Mouse (Mus musculus) intestine, postnatal 0 days (tissue): ENCODE results near the gene Thnsl2. TPM values are rescaled to one million over a fixed set of nuclear protein-coding genes. Genes with fewer than 3 reads are reported as not detected.
A peak's percentile ranks its signal among the peaks of the same experiment; 100 is the strongest.

ENCODE experiments used
- ATAC-seq: fragments of 200-750 bp; cut with Nextera tagmentation; 2 replicates; pipeline ENCODE4 v1.8.0; 2017; ENCODE audit warnings: mild to moderate bottlenecking, moderate TSS enrichment, moderate library complexity
- H3K27ac ChIP-seq: fragments of 300-500 bp; sonication (generic); 2 replicates; pipeline ENCODE4 v1.5.1; 2014; ENCODE audit warnings: mild to moderate bottlenecking, low read depth, low read length, moderate library complexity
- H3K27me3 ChIP-seq: fragments of 300-500 bp; sonication (generic); replicated peaks from 2 replicates; pipeline ENCODE4 v1.6.1; 2014; ENCODE audit warnings: low read length, mixed read lengths; ENCODE audit not compliant: control insufficient read depth, insufficient read depth
- H3K36me3 ChIP-seq: fragments of 300-500 bp; sonication (generic); 2 replicates; pipeline ENCODE4 v1.6.1; 2014; ENCODE audit warnings: mild to moderate bottlenecking, moderate library complexity; ENCODE audit not compliant: control insufficient read depth, insufficient read depth
- H3K4me1 ChIP-seq: fragments of 300-500 bp; sonication (generic); replicated peaks from 2 replicates; pipeline ENCODE4 v1.6.1; 2014; ENCODE audit warnings: antibody characterized with exemption, low read length, mixed read lengths; ENCODE audit not compliant: control insufficient read depth, insufficient read depth
- H3K4me2 ChIP-seq: fragments of 300-500 bp; sonication (generic); replicated peaks from 2 replicates; pipeline ENCODE4 v1.6.1; 2014; ENCODE audit warnings: low read depth, mild to moderate bottlenecking, moderate library complexity
- H3K4me3 ChIP-seq: fragments of 300-500 bp; sonication (generic); 2 replicates; pipeline ENCODE4 v1.5.1; 2014; ENCODE audit warnings: low read depth, low read length
- H3K9ac ChIP-seq: fragments of 300-500 bp; sonication (generic); 2 replicates; pipeline ENCODE4 v1.6.1; 2014; ENCODE audit warnings: mild to moderate bottlenecking, low read depth, low read length
- H3K9me3 ChIP-seq: fragments of 300-500 bp; sonication (generic); 2 replicates; pipeline ENCODE4 v1.6.1; 2016; ENCODE audit warnings: mixed run types; ENCODE audit not compliant: control insufficient read depth
- CTCF ChIP-seq: sonication (generic); IDR thresholded peaks from 2 replicates; pipeline ENCODE4 v1.5.1; 2016; ENCODE audit warnings: low read depth, mild to moderate bottlenecking, control low read depth, antibody characterized with exemption, moderate library complexity
- WGBS: fragments of 180-500 bp; shearing (Covaris S2); extraction: QIAGEN DNeasy Blood & Tissue Kit; methylation state at CpG from one replicate; pipeline ENCODE4 v1.1.7; 2014; 5-methylcytosine and 5-hydroxymethylcytosine counted together
- polyA plus RNA-seq: library from polyadenylated mRNA; unstranded; fragments of >200 nt; fragmentation: Nextera tagmentation; extraction: Ambion mirVana; gene quantifications from 2 replicates; pipeline ENCODE4 v1.2.1, GENCODE M21; 2015

Thnsl2 gene
- polyA plus RNA-seq, 1 experiment from 2014 or later = 55.8 TPM

DNA sequence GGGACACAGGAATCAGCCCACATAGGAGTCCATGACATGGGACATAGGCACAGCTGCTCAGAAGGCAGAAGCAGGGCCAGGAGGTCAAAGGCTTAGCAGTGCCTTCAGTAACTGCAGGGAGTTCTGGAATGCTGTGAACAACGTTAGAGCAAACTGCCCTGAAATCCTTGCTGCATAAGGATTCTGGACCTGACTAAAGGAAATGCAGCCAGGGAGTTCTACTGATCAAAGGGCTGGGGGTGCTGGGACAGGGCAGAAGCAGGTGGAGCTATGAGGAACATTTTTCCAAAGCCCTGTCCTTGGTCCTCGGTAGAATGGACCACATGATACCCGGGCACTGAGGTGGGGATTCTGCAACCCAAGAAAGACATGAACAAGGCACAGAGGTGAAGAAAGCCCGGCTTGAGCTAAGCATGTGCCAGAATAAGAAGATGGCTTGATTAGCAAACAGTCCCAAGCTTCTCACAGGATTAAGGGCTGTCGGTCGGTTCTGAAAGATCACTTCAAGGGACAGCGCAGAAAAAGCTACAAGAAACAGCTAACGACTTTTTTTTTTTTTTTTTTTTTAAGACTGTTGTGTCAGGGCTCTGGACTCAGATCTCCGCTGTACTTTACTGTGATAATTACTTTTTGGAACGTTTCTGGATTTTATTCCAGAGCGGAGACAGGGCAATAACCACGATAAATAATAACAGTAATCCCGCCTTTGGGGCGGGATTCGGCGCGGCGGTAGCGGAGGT is 915 bp downstream of the Thnsl2 start:
- no peak for TF ChIP-seq CTCF
- Histone ChIP-seq H3K4me3 (peak overlapping the region; percentile 53), H3K4me1 (no peaks in the 10 kb centered on the region), H3K4me2 (peak overlapping the region; percentile 83), H3K9ac (peak overlapping the region; percentile 62), H3K9me3 (no peaks in the 10 kb centered on the region), H3K27ac (peak overlapping the region; percentile 97), H3K27me3 (no peaks in the 10 kb centered on the region), H3K36me3 (no peaks in the 10 kb centered on the region; the same call in 1 of the 2 replicates)
- under 1% methylated on average over 19 of the region's 19 CpGs for WGBS
- ATAC-seq = no peak

DNA sequence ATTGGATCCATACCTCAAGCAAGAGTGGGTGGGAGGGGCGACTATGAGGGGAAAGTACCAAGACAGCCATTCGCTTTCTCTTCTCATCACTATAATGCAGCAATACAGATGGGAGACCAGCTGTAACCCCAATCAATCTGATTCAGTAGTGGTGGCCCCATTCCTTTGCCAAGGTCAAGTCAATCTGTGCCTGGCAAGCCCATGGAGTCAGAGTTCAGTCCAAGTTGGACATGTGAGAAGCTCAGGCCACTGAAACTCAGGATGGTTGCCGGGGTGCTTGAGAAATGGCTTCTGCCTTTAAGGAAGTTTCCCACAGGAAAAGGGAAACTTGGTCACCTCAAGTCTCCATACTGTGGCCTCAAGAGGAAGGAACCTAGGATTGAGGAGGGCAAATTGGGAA is 9.2 kb downstream of the Thnsl2 start:
- no peak for TF ChIP-seq CTCF

DNA sequence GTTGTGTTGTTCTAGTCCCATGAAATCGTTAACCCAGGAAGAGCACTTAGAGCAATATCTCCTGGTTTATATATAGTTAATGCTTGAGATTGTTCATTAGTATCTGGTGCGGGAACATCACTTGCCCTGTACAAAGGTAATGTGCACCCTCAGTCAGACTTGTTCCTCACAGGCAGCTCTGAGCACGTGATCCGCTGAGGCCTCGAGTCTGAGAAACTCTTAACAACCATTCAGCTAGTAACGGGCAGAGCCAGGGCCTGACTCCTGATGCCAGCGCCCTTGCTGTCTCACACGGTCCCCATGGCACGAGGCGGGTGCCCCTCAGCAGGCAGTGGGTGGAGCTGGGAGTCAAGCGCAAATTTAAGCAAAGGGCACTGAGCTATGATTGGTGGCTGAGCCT is 10.7 kb downstream of the Thnsl2 start:
- no peak for ATAC-seq
- Histone ChIP-seq H3K9ac (no peak overlapping the region), H3K27ac (no peak overlapping the region), H3K9me3 (no peaks in the 10 kb centered on the region), H3K4me2 (no peak overlapping the region), H3K4me3 (no peak overlapping the region), H3K27me3 (no peaks in the 10 kb centered on the region), H3K4me1 (no peaks in the 10 kb centered on the region), H3K36me3 (peaks cover 15% of the 10 kb centered on the region)
- 81% methylated on average over 11 of the region's 11 CpGs for WGBS
- TF ChIP-seq CTCF = no peak

More for the DNA sequence above, 9.2 kb downstream of the Thnsl2 start:
- H3K27me3 ChIP-seq = no peaks in the 10 kb centered on the region
- no peaks in the 10 kb centered on the region for H3K4me1 ChIP-seq
- H3K9ac ChIP-seq = no peak overlapping the region
- H3K9me3 ChIP-seq = no peaks in the 10 kb centered on the region
- H3K4me2 ChIP-seq = no peak overlapping the region
- no peak overlapping the region for H3K27ac ChIP-seq
- no peak overlapping the region for H3K4me3 ChIP-seq
- H3K36me3 ChIP-seq = peaks cover 15% of the 10 kb centered on the region
- ATAC-seq = no peak
- 85% methylated on average over 3 of the region's 3 CpGs for WGBS

GRCm38 (mm10) chr6:71131038-71131437 is 13.2 kb downstream of the Thnsl2 start:
- H3K9me3 ChIP-seq = no peaks in the 10 kb centered on the region
- no peaks in the 10 kb centered on the region for H3K27me3 ChIP-seq
- no peaks in the 10 kb centered on the region for H3K4me1 ChIP-seq
- H3K9ac ChIP-seq = no peak overlapping the region
- no peak overlapping the region for H3K4me3 ChIP-seq
- TF ChIP-seq CTCF = 0 out of 2 replicates have a peak, but pooled peaks have one; percentile 7
- no peak overlapping the region for H3K4me2 ChIP-seq
- peak overlapping the region; percentile 54; the same call in 1 of the 2 replicates for H3K27ac ChIP-seq
- no peak for ATAC-seq
- peaks cover 11% of the 10 kb centered on the region; the same call in 1 of the 2 replicates for H3K36me3 ChIP-seq

DNA sequence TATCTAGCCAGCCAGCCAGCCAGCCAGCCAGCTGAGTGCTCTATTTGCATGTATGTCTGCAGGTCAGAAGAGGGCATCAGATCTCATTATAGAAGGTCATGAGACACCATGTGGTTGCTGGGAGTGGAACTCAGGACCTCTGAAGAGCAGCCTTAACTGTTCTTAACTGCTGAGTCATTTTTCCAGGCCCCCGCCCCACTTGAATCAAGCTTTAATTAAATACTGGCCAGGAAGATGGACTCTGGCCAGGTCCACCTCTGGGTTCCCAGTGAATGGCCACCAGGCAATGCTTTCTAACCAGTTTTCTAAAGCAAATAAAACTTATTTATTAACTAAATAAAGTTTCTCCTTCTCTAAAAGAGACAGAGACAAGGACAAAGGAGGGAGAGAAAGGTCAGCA is 14.0 kb downstream of the Thnsl2 start:
- no peaks in the 10 kb centered on the region for H3K9me3 ChIP-seq
- no peaks in the 10 kb centered on the region for H3K4me1 ChIP-seq
- H3K36me3 ChIP-seq = peaks cover 8% of the 10 kb centered on the region; the same call in 1 of the 2 replicates
- H3K27me3 ChIP-seq = no peaks in the 10 kb centered on the region
- no peak for TF ChIP-seq CTCF
- H3K4me2 ChIP-seq = no peak overlapping the region
- no peak overlapping the region; the same call in 1 of the 2 replicates for H3K27ac ChIP-seq
- H3K4me3 ChIP-seq = no peak overlapping the region
- peak; percentile 20; the same call in 1 of the 2 replicates for ATAC-seq
- no peak overlapping the region for H3K9ac ChIP-seq
- 71% methylated on average over 1 of the region's 1 CpGs for WGBS

- peak; percentile 60 for TF ChIP-seq CTCF
- H3K27me3 ChIP-seq = no peaks in the 10 kb centered on the region
- H3K9me3 ChIP-seq = no peaks in the 10 kb centered on the region
- no peak overlapping the region for H3K4me2 ChIP-seq
- H3K27ac ChIP-seq = no peak overlapping the region
- H3K36me3 ChIP-seq = 0 out of 2 replicates have a peak, but pooled peaks cover 8% of the 10 kb centered on the region
- 51% methylated on average over 4 of the region's 4 CpGs for WGBS
- H3K9ac ChIP-seq = no peak overlapping the region
- no peak overlapping the region for H3K4me3 ChIP-seq
- no peak for ATAC-seq
- H3K4me1 ChIP-seq = no peaks in the 10 kb centered on the region
Observed at GRCm38 (mm10) chr6:71129071-71129470, 15.2 kb downstream of the Thnsl2 start.
